Comparison of ENCODE assay signal across 9 mouse cellular contexts in genomic region chr16:90298426-90299300, GRCm38 (mm10). TPM values are rescaled to one million over a fixed set of nuclear protein-coding genes. Genes with fewer than 3 reads are reported as not detected.
A peak's percentile ranks its signal among the peaks of the same experiment; 100 is the strongest.
DNase-seq lines count a peak whose midpoint lies in the region; ATAC-seq and TF ChIP-seq lines count a peak whose summit lies in the region.
"Had no signal": no experiment of that assay in that cellular context is flagged by ENCODE, and none has a peak within 500 bp of the region (broad histone marks: within the 10 kb centered on the region; RNA-seq: fewer than 3 reads in every experiment).

No protein-coding gene starts in this region.

- no peak overlapping the region for H3K27ac ChIP-seq in heart, embryonic 11.5 days (ENCODE audit: low read depth, low read length)
- H3K27ac ChIP-seq in stomach, embryonic 15.5 days, result no peak overlapping the region
- H3K27ac ChIP-seq in stomach, postnatal 0 days (replicated peaks), result no peak overlapping the region
- no peak overlapping the region for H3K27ac ChIP-seq in intestine, embryonic 15.5 days

- intact Hi-C loops in heart, postnatal 10 days (cut with DNase I), result no loop called here

- H3K4me3 ChIP-seq in heart, embryonic 11.5 days (ENCODE audit: low read depth, low read length), result no peak overlapping the region
- no peak overlapping the region for H3K4me3 ChIP-seq in stomach, embryonic 15.5 days (replicated peaks)
- no peak overlapping the region for H3K4me3 ChIP-seq in stomach, postnatal 0 days (ENCODE audit: low read depth, low read length)
- H3K4me3 ChIP-seq in intestine, embryonic 15.5 days (replicated peaks), result no peak overlapping the region

- no peak for ATAC-seq in heart, embryonic 11.5 days (replicated peaks; ENCODE audit: insufficient number of reproducible peaks, low FRiP score, low TSS enrichment)
- no peak for ATAC-seq in stomach, embryonic 15.5 days (ENCODE audit: insufficient read depth, low FRiP score, low read depth)
- no peak for ATAC-seq in stomach, postnatal 0 days (ENCODE audit: low FRiP score, low TSS enrichment)
- ATAC-seq in intestine, embryonic 15.5 days, result no peak
- ATAC-seq in megakaryocyte-erythroid progenitor cell, adult 5-6 weeks (replicated peaks; ENCODE audit: low FRiP score, low TSS enrichment, poor library complexity, severe bottlenecking), result no peak

- H3K36me3 ChIP-seq in heart, embryonic 11.5 days (ENCODE audit: control insufficient read depth, insufficient read depth, low read length), result no peaks in the 10 kb centered on the region
- H3K36me3 ChIP-seq in stomach, embryonic 15.5 days, result no peaks in the 10 kb centered on the region
- H3K36me3 ChIP-seq in stomach, postnatal 0 days (ENCODE audit: control insufficient read depth, insufficient read depth, low read length), result no peaks in the 10 kb centered on the region
- H3K36me3 ChIP-seq in intestine, embryonic 15.5 days, result no peaks in the 10 kb centered on the region

- WGBS in heart, embryonic 11.5 days (ENCODE audit: insufficient replicate concordance), result 17% methylated on average over 21 of the region's 21 CpGs
- WGBS in stomach, embryonic 15.5 days, result 13% methylated on average over 21 of the region's 21 CpGs
- WGBS in stomach, postnatal 0 days, result 16% methylated on average over 21 of the region's 21 CpGs
- 15% methylated on average over 21 of the region's 21 CpGs for WGBS in intestine, embryonic 15.5 days

- TF ChIP-seq EP300 in stomach, postnatal 0 days (optimal IDR thresholded peaks at IDR 0.05), result no peak

- H3K27me3 ChIP-seq in heart, embryonic 11.5 days (ENCODE audit: control insufficient read depth, insufficient read depth, low read length), result peaks cover 11% of the 10 kb centered on the region
- H3K27me3 ChIP-seq in stomach, embryonic 15.5 days (replicated peaks), result 0 out of 2 replicates have a peak, but pooled peaks cover 3% of the 10 kb centered on the region
- no peaks in the 10 kb centered on the region for H3K27me3 ChIP-seq in stomach, postnatal 0 days (ENCODE audit: control insufficient read depth, insufficient read depth, low read length)
- H3K27me3 ChIP-seq in intestine, embryonic 15.5 days (replicated peaks), result no peaks in the 10 kb centered on the region

- H3K4me2 ChIP-seq in heart, embryonic 11.5 days, result peak overlapping the region; percentile 43
- peak overlapping the region; percentile 24 for H3K4me2 ChIP-seq in stomach, embryonic 15.5 days
- no peak overlapping the region; the same call in 1 of the 2 replicates for H3K4me2 ChIP-seq in stomach, postnatal 0 days (replicated peaks; ENCODE audit: low read depth)
- peak overlapping the region; percentile 3; the same call in 1 of the 2 replicates for H3K4me2 ChIP-seq in intestine, embryonic 15.5 days (replicated peaks)

- peaks cover 3% of the 10 kb centered on the region; the same call in 1 of the 2 replicates for H3K4me1 ChIP-seq in heart, embryonic 11.5 days (ENCODE audit: control insufficient read depth, insufficient read depth, low read length)
- H3K4me1 ChIP-seq in stomach, embryonic 15.5 days, result 0 out of 2 replicates have a peak, but pooled peaks cover 4% of the 10 kb centered on the region
- H3K4me1 ChIP-seq in stomach, postnatal 0 days (replicated peaks; ENCODE audit: control insufficient read depth, insufficient read depth), result no peaks in the 10 kb centered on the region
- H3K4me1 ChIP-seq in intestine, embryonic 15.5 days (replicated peaks), result no peaks in the 10 kb centered on the region

- no peaks in the 10 kb centered on the region for H3K9me3 ChIP-seq in heart, embryonic 11.5 days (replicated peaks; ENCODE audit: control insufficient read depth, low read length)
- no peaks in the 10 kb centered on the region for H3K9me3 ChIP-seq in stomach, embryonic 15.5 days
- H3K9me3 ChIP-seq in stomach, postnatal 0 days (ENCODE audit: control insufficient read depth, low read length), result no peaks in the 10 kb centered on the region
- H3K9me3 ChIP-seq in intestine, embryonic 15.5 days, result no peaks in the 10 kb centered on the region

- no peak for TF ChIP-seq CTCF in stomach, postnatal 0 days (IDR thresholded peaks at IDR 0.05; ENCODE audit: low read depth)

- no peak overlapping the region for H3K9ac ChIP-seq in heart, embryonic 11.5 days (ENCODE audit: low read depth, low read length)
- no peak overlapping the region for H3K9ac ChIP-seq in stomach, embryonic 15.5 days
- no peak overlapping the region for H3K9ac ChIP-seq in stomach, postnatal 0 days (ENCODE audit: low read length)
- no peak overlapping the region for H3K9ac ChIP-seq in intestine, embryonic 15.5 days

- DNase-seq in heart, postnatal 10 days, result no peak
- DNase-seq in stomach, postnatal 0 days (ENCODE audit: low spot score), result no peak
- DNase-seq in cerebellum, adult 9-10 months, result no peak
- DNase-seq in right cerebral cortex, postnatal 14 days, result no peak
- DNase-seq: cerebellum, postnatal 10 days had no signal

RNA-seq across cellular contexts. Expression of gene Scaf4, which starts 14.4 kb away (rescaled TPM):
- polyA plus RNA-seq in heart, embryonic 11.5 days (2014; fragmentation: Nextera tagmentation; extraction: Ambion mirVana), result 20.1 and 22.0 TPM in 2 replicates
- 10 to 100 TPM; 26.8 to 31.2 TPM for total RNA-seq in heart, postnatal 10 days (2021)
- polyA plus RNA-seq in stomach, embryonic 15.5 days (2015; fragmentation: Nextera tagmentation; extraction: Ambion mirVana), result 22.2 and 25.6 TPM in 2 replicates
- 8.3 and 9.8 TPM in 2 replicates for polyA plus RNA-seq in stomach, postnatal 0 days (2015; fragmentation: Nextera tagmentation; extraction: Ambion mirVana)
- 25.1 and 25.3 TPM in 2 replicates for polyA plus RNA-seq in intestine, embryonic 15.5 days (2015; fragmentation: Nextera tagmentation; extraction: Ambion mirVana)
- 95.6 and 120 TPM in 2 replicates for total RNA-seq in megakaryocyte-erythroid progenitor cell, adult 5-6 weeks (2014; fragmentation: Nextera tagmentation)
- 25.1 and 25.6 TPM in 2 replicates for total RNA-seq in megakaryocyte-erythroid progenitor cell, adult 5-6 weeks (2017)
